Mouse (Mus musculus) frontal cortex, postnatal 10 days (tissue): ENCODE measurements at regions not wholly inside any gene's neighbourhood (a gene's known extent, or its start where the extent isn't known, plus 50 kb on each side); places are given as distances from the start of the nearest gene placed in this dataset.

Source experiments
- DNase-seq, 2 experiments: peaks; one replicate each; pipeline ENCODE4 v3.0.0; 2022; ENCODE audit warnings: low spot score in 2 of 2, mixed read lengths in 1 of 2

- DNase-seq: no peak
These were observed 82.4 kb upstream of the Unc93a2 start for GRCm38 (mm10) chr17:7467638-7468037.

GRCm38 (mm10) chr17:7464901-7465300 is 79.6 kb upstream of the Unc93a2 start:
- DNase-seq: no peak

GRCm38 (mm10) chr17:7461164-7461563 is 75.9 kb upstream of the Unc93a2 start:
- no peak for DNase-seq

- DNase-seq: no peak
These were observed 71.7 kb upstream of the Unc93a2 start for GRCm38 (mm10) chr17:7456939-7457338.

- peak in 1 of 2 experiments; percentile 61 for DNase-seq
These were observed 58.6 kb upstream of the Unc93a2 start for GRCm38 (mm10) chr17:7443822-7444221.

- DNase-seq: no peak
These were observed 49.8 kb upstream of the Unc93a2 start for GRCm38 (mm10) chr17:7435075-7435474.
